Mouse (Mus musculus) heart, embryonic 16.5 days (tissue): ENCODE measurements around the gene Galnt11. TPM values are rescaled to one million over a fixed set of nuclear protein-coding genes. Genes with fewer than 3 reads are reported as not detected.

Experiments
- ATAC-seq: fragments of 200-750 bp; cut with Nextera tagmentation; replicated peaks from 2 replicates; pipeline ENCODE4 v1.8.0; 2017; ENCODE audit warnings: moderate number of reproducible peaks; ENCODE audit not compliant: insufficient read depth, low FRiP score; ENCODE audit errors: extremely low read depth
- H3K27ac ChIP-seq: fragments of 300-500 bp; sonication (generic); 2 replicates; pipeline ENCODE4 v1.5.1; 2014; ENCODE audit warnings: mild to moderate bottlenecking, low read length, control low read depth, moderate library complexity
- H3K27me3 ChIP-seq: fragments of 300-500 bp; sonication (generic); 2 replicates; pipeline ENCODE4 v1.6.1; 2014; ENCODE audit warnings: low read length, mixed read lengths; ENCODE audit not compliant: control insufficient read depth, insufficient read depth
- H3K36me3 ChIP-seq: fragments of 300-500 bp; sonication (generic); 2 replicates; pipeline ENCODE4 v1.6.1; 2014; ENCODE audit not compliant: control insufficient read depth, insufficient read depth
- H3K4me1 ChIP-seq: fragments of 300-500 bp; sonication (generic); 2 replicates; pipeline ENCODE4 v1.6.1; 2014; ENCODE audit warnings: low read length, mixed read lengths; ENCODE audit not compliant: control insufficient read depth, insufficient read depth
- H3K4me2 ChIP-seq: fragments of 300-500 bp; sonication (generic); 2 replicates; pipeline ENCODE4 v1.6.1; 2014; ENCODE audit warnings: low read depth, mild to moderate bottlenecking, control low read depth, low read length
- H3K4me3 ChIP-seq: fragments of 300-500 bp; sonication (generic); 2 replicates; pipeline ENCODE4 v1.5.1; 2014; ENCODE audit warnings: mild to moderate bottlenecking, control low read depth, low read length
- H3K9ac ChIP-seq: fragments of 300-500 bp; sonication (generic); 2 replicates; pipeline ENCODE4 v1.6.1; 2014; ENCODE audit warnings: low read length, control low read depth
- H3K9me3 ChIP-seq: fragments of 300-500 bp; sonication (generic); replicated peaks from 2 replicates; pipeline ENCODE4 v1.6.1; 2016; ENCODE audit warnings: low read length; ENCODE audit not compliant: control insufficient read depth
- WGBS: fragments of 180-500 bp; shearing (Covaris S2); extraction: QIAGEN DNeasy Blood & Tissue Kit; methylation state at CpG from one replicate; pipeline ENCODE4 v1.1.7; 2014; 5-methylcytosine and 5-hydroxymethylcytosine counted together
- polyA plus RNA-seq: library from polyadenylated mRNA; unstranded; fragments of >200 nt; fragmentation: Nextera tagmentation; extraction: Ambion mirVana; gene quantifications from 2 replicates; pipeline ENCODE4 v1.2.1, GENCODE M21; 2015

The Galnt11 gene
- polyA plus RNA-seq, 1 experiment from 2014 or later = 36.2 TPM

- no peaks in the 10 kb centered on the region for H3K27me3 ChIP-seq
- peaks cover 5% of the 10 kb centered on the region; the same call in 1 of the 2 replicates for H3K4me1 ChIP-seq
- ATAC-seq = no peak
- no peak overlapping the region for H3K9ac ChIP-seq
- H3K4me3 ChIP-seq = no peak overlapping the region
- H3K9me3 ChIP-seq = no peaks in the 10 kb centered on the region
- 68% methylated on average over 1 of the region's 1 CpGs for WGBS
- H3K4me2 ChIP-seq = no peak overlapping the region
- no peak overlapping the region for H3K27ac ChIP-seq
- peaks cover 12% of the 10 kb centered on the region for H3K36me3 ChIP-seq
Measured at GRCm38 (mm10) chr5:25246473-25246865, 24.8 kb downstream of the Galnt11 start.

GRCm38 (mm10) chr5:25247036-25247435, 25.3 kb downstream of the Galnt11 start:
- Histone ChIP-seq H3K4me3 (no peak overlapping the region), H3K4me2 (no peak overlapping the region), H3K27me3 (no peaks in the 10 kb centered on the region), H3K9ac (no peak overlapping the region), H3K27ac (no peak overlapping the region), H3K4me1 (peaks cover 5% of the 10 kb centered on the region; the same call in 1 of the 2 replicates), H3K36me3 (peaks cover 15% of the 10 kb centered on the region), H3K9me3 (no peaks in the 10 kb centered on the region)
- no peak for ATAC-seq
- 64% methylated on average over 3 of the region's 3 CpGs for WGBS

DNA sequence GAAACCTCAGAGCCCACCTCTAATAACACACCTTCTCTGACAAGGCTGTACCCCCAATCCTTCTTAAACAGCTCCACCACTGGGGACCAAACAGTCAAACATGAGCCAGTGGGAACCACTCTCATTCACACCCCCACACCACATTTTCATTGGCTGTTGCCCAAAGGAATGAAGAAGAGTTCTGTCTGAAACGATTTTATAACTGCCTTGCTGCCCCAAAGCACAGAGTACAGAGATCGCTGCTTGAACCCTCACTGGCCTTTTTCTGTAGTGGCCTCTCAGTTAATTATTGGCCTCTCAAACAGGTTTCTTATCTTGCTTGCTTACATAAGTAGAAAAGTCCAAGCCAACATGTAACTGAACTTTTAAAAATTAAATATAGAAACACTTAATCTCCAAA, 30.7 kb downstream of the Galnt11 start:
- H3K4me2 ChIP-seq = no peak overlapping the region

GRCm38 (mm10) chr5:25252825-25253544, 31.3 kb downstream of the Galnt11 start:
- no peak for ATAC-seq
- WGBS = 83% methylated on average over 8 of the region's 8 CpGs

More for the DNA sequence above, 30.7 kb downstream of the Galnt11 start:
- ATAC-seq = no peak
- H3K9ac ChIP-seq = no peak overlapping the region
- no peak overlapping the region for H3K27ac ChIP-seq
- H3K27me3 ChIP-seq = no peaks in the 10 kb centered on the region
- peaks cover 17% of the 10 kb centered on the region for H3K36me3 ChIP-seq
- no peak overlapping the region for H3K4me3 ChIP-seq
- peaks cover 8% of the 10 kb centered on the region for H3K4me1 ChIP-seq
- 47% methylated on average over 2 of the region's 2 CpGs for WGBS
- no peaks in the 10 kb centered on the region for H3K9me3 ChIP-seq

GRCm38 (mm10) chr5:25254491-25254890, 32.8 kb downstream of the Galnt11 start:
- Histone ChIP-seq H3K4me1 (peaks cover 8% of the 10 kb centered on the region; the same call in 1 of the 2 replicates), H3K4me2 (no peak overlapping the region), H3K27me3 (no peaks in the 10 kb centered on the region), H3K9me3 (no peaks in the 10 kb centered on the region), H3K9ac (no peak overlapping the region), H3K36me3 (peaks cover 31% of the 10 kb centered on the region), H3K4me3 (no peak overlapping the region), H3K27ac (no peak overlapping the region)
- 96% methylated on average over 4 of the region's 4 CpGs for WGBS
- ATAC-seq = no peak

More at GRCm38 (mm10) chr5:25252825-25253544, 31.3 kb downstream of the Galnt11 start:
- peaks cover 20% of the 10 kb centered on the region for H3K36me3 ChIP-seq
- H3K9me3 ChIP-seq = no peaks in the 10 kb centered on the region
- no peaks in the 10 kb centered on the region for H3K27me3 ChIP-seq
- H3K9ac ChIP-seq = no peak overlapping the region
- no peak overlapping the region for H3K4me2 ChIP-seq
- H3K4me3 ChIP-seq = no peak overlapping the region
- peaks cover 8% of the 10 kb centered on the region; the same call in 1 of the 2 replicates for H3K4me1 ChIP-seq
- no peak overlapping the region for H3K27ac ChIP-seq

- no peaks in the 10 kb centered on the region for H3K27me3 ChIP-seq
- H3K4me3 ChIP-seq = no peak overlapping the region
- 78% methylated on average over 2 of the region's 2 CpGs for WGBS
- no peak overlapping the region for H3K27ac ChIP-seq
- ATAC-seq = no peak
- no peaks in the 10 kb centered on the region for H3K9me3 ChIP-seq
- H3K4me1 ChIP-seq = peaks cover 8% of the 10 kb centered on the region; the same call in 1 of the 2 replicates
- H3K4me2 ChIP-seq = no peak overlapping the region
- no peak overlapping the region for H3K9ac ChIP-seq
- peaks cover 27% of the 10 kb centered on the region for H3K36me3 ChIP-seq
Measured at GRCm38 (mm10) chr5:25256686-25257085, 35.0 kb downstream of the Galnt11 start.

DNA sequence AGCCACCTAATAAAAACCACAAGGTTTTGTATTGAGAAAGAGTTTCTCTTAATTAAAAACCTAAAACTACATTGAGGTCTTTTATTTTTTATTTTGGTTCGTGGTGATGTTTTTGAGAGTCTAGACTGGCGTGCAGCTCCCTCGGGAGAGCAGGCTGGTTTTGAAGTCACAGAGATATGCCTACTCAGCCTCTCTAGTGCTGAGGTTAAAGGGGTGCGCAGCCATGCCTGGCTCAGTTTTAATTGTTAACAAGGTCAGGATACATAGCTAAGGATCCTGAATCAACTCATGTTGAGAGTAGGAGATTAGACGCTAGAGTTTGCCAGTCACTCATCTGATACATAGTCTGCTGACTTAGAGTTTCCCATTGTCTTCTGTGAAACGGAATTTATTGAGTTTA, 39.7 kb downstream of the Galnt11 start:
- WGBS = 72% methylated on average over 6 of the region's 6 CpGs
- H3K36me3 ChIP-seq = peaks cover 42% of the 10 kb centered on the region
- no peak for ATAC-seq

DNA sequence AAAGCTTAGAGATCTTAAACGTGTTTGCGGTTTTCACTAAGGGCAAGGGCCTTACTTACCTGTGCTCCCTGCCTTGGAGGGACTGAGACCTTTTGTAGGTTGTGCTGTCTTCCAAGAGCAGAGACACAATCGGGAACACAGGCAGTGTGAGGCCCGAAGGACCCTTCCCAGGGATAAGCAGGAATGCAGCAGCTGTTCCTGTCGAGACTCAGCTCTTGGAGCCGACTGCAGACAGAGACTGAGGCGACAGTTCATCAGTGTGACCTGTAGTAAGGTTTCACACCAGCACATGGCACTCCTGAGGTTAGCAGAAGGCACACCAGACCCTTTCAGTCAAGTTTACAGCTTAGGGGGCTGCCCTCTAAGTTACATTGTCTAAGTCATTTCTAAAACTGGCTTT, 40.6 kb downstream of the Galnt11 start:
- no peak for ATAC-seq
- Histone ChIP-seq H3K36me3 (peaks cover 48% of the 10 kb centered on the region), H3K27ac (no peak overlapping the region), H3K27me3 (no peaks in the 10 kb centered on the region), H3K4me3 (no peak overlapping the region), H3K4me2 (no peak overlapping the region), H3K9me3 (no peaks in the 10 kb centered on the region), H3K4me1 (no peaks in the 10 kb centered on the region), H3K9ac (no peak overlapping the region)
- 66% methylated on average over 7 of the region's 7 CpGs for WGBS

More for the DNA sequence above, 39.7 kb downstream of the Galnt11 start:
- H3K9me3 ChIP-seq = no peaks in the 10 kb centered on the region
- H3K27ac ChIP-seq = no peak overlapping the region
- H3K4me2 ChIP-seq = no peak overlapping the region
- no peak overlapping the region for H3K4me3 ChIP-seq
- no peak overlapping the region for H3K9ac ChIP-seq
- H3K4me1 ChIP-seq = no peaks in the 10 kb centered on the region
- H3K27me3 ChIP-seq = no peaks in the 10 kb centered on the region

GRCm38 (mm10) chr5:25268258-25268888, 46.7 kb downstream of the Galnt11 start:
- H3K9me3 ChIP-seq = no peaks in the 10 kb centered on the region
- H3K27me3 ChIP-seq = no peaks in the 10 kb centered on the region
- H3K4me1 ChIP-seq = no peaks in the 10 kb centered on the region
- H3K36me3 ChIP-seq = peaks cover 38% of the 10 kb centered on the region
- H3K9ac ChIP-seq = no peak overlapping the region
- ATAC-seq = no peak
- H3K4me2 ChIP-seq = no peak overlapping the region
- WGBS = 90% methylated on average over 4 of the region's 4 CpGs
- H3K27ac ChIP-seq = no peak overlapping the region
- no peak overlapping the region for H3K4me3 ChIP-seq
